15 mouse cellular contexts compared by ENCODE assay signal in the genomic region with DNA sequence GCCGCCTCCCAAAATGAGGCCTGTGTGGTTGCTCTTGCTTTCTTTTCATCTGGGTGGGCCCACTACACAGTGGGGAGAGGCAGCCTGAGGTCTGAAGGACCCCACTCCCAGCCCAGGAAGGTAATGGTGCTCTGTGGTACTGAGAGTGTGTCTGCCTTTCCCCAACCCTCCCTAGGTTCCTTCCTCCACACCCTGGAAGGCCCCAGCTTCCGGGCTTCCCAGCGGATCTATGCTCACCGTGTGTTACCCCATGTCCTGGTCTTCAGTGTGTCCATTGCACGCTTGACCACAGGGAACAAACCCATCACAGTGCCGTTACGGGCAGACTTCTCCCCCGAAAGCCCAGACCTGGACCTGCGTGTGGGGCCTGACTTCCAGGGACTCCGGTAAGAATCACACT. TPM values are rescaled to one million over a fixed set of nuclear protein-coding genes. Genes with fewer than 3 reads are reported as not detected.
A peak's percentile ranks its signal among the peaks of the same experiment; 100 is the strongest.
DNase-seq lines count a peak whose midpoint lies in the region; ATAC-seq and TF ChIP-seq lines count a peak whose summit lies in the region.
"Had no signal": no experiment of that assay in that cellular context is flagged by ENCODE, and none has a peak within 500 bp of the region (broad histone marks: within the 10 kb centered on the region; RNA-seq: fewer than 3 reads in every experiment).

No protein-coding gene starts in this region.

- DNase-seq in heart, postnatal 36 days: no peak
- no peak for DNase-seq in embryonic facial prominence, embryonic 14.5 days (ENCODE audit: low spot score)
- no peak for DNase-seq in natural killer cell, adult 2 months (ENCODE audit: low spot score in 2 of 2)
- DNase-seq in embryo, embryonic 10.5 days (ENCODE audit: low spot score): no peak
- no peak for DNase-seq in ovary, postnatal 36 days (ENCODE audit: low spot score)
- DNase-seq: cerebellum, postnatal 25 days; gastrocnemius, postnatal 10 days had no signal

- H3K4me3 ChIP-seq in heart, embryonic 16.5 days (ENCODE audit: low read length): no peak overlapping the region
- peak overlapping the region; percentile 80 for H3K4me3 ChIP-seq in E14TG2a.4 (replicated peaks; ENCODE audit: low read length)
- no peak overlapping the region for H3K4me3 ChIP-seq in embryonic facial prominence, embryonic 14.5 days (ENCODE audit: low read depth, low read length)
- H3K4me3 ChIP-seq in limb, embryonic 15.5 days: peak overlapping the region; percentile 56; the same call in 1 of the 2 replicates

- H3K27ac ChIP-seq in heart, embryonic 16.5 days (ENCODE audit: low read length): peak overlapping the region; percentile 93; the same call in 1 of the 2 replicates
- H3K27ac ChIP-seq in embryonic facial prominence, embryonic 14.5 days (replicated peaks; ENCODE audit: low read depth, low read length): peak overlapping the region; percentile 97
- H3K27ac ChIP-seq in limb, embryonic 15.5 days: peak overlapping the region; percentile 97

- ATAC-seq in heart, embryonic 16.5 days (replicated peaks; ENCODE audit: extremely low read depth, insufficient read depth, low FRiP score): no peak
- no peak for ATAC-seq in embryonic facial prominence, embryonic 14.5 days (ENCODE audit: low read depth)
- no peak for ATAC-seq in limb, embryonic 15.5 days (ENCODE audit: insufficient number of reproducible peaks, low FRiP score, low TSS enrichment, low read depth)

- WGBS in heart, embryonic 16.5 days: 89% methylated on average over 10 of the region's 10 CpGs
- WGBS in embryonic facial prominence, embryonic 14.5 days: 86% methylated on average over 10 of the region's 10 CpGs
- 87% methylated on average over 10 of the region's 10 CpGs for WGBS in limb, embryonic 15.5 days

- no peaks in the 10 kb centered on the region for H3K27me3 ChIP-seq in heart, embryonic 16.5 days (ENCODE audit: control insufficient read depth, insufficient read depth, low read length)
- H3K27me3 ChIP-seq in E14TG2a.4 (ENCODE audit: insufficient read depth, low read length): no peaks in the 10 kb centered on the region
- H3K27me3 ChIP-seq in embryonic facial prominence, embryonic 14.5 days (replicated peaks; ENCODE audit: control insufficient read depth, insufficient read depth, low read length): no peaks in the 10 kb centered on the region
- H3K27me3 ChIP-seq in limb, embryonic 15.5 days: no peaks in the 10 kb centered on the region
- H3K27me3 ChIP-seq: CH12.LX had no signal

- H3K9ac ChIP-seq in heart, embryonic 16.5 days (ENCODE audit: low read length): peak overlapping the region; percentile 13; the same call in 1 of the 2 replicates
- 0 out of 2 replicates have a peak overlapping the region, but pooled peaks have one; percentile 0 for H3K9ac ChIP-seq in embryonic facial prominence, embryonic 14.5 days (ENCODE audit: low read depth, low read length)
- no peak overlapping the region for H3K9ac ChIP-seq in limb, embryonic 15.5 days
- H3K9ac ChIP-seq: liver, embryonic 14.5 days had no signal

- TF ChIP-seq CTCF in E14TG2a.4 (conservative IDR thresholded peaks at IDR 0.05; ENCODE audit: low read length): no peak

- H3K36me3 ChIP-seq in heart, embryonic 16.5 days (ENCODE audit: control insufficient read depth, insufficient read depth): no peaks in the 10 kb centered on the region
- peaks cover 49% of the 10 kb centered on the region for H3K36me3 ChIP-seq in E14TG2a.4 (ENCODE audit: insufficient read depth, low read length)
- peaks cover 31% of the 10 kb centered on the region for H3K36me3 ChIP-seq in embryonic facial prominence, embryonic 14.5 days (ENCODE audit: control insufficient read depth, insufficient read depth, low read length)
- peaks cover 34% of the 10 kb centered on the region for H3K36me3 ChIP-seq in limb, embryonic 15.5 days

- intact Hi-C loops in heart, postnatal 36 days (cut with DNase I): loop anchor here (10.0 kb wide), 1 partner anchor 522 kb away; the partner anchor contains the start of genes Cd151 and Cracr2b

- no peaks in the 10 kb centered on the region for H3K9me3 ChIP-seq in heart, embryonic 16.5 days (replicated peaks; ENCODE audit: control insufficient read depth, low read length)
- H3K9me3 ChIP-seq in E14TG2a.4 (ENCODE audit: low read length): no peaks in the 10 kb centered on the region
- no peaks in the 10 kb centered on the region for H3K9me3 ChIP-seq in embryonic facial prominence, embryonic 14.5 days (ENCODE audit: control insufficient read depth, low read length)
- no peaks in the 10 kb centered on the region for H3K9me3 ChIP-seq in limb, embryonic 15.5 days

- peaks cover 13% of the 10 kb centered on the region for H3K4me1 ChIP-seq in heart, embryonic 16.5 days (ENCODE audit: control insufficient read depth, insufficient read depth, low read length)
- peaks cover 86% of the 10 kb centered on the region for H3K4me1 ChIP-seq in E14TG2a.4 (replicated peaks; ENCODE audit: low read depth, low read length)
- H3K4me1 ChIP-seq in embryonic facial prominence, embryonic 14.5 days (ENCODE audit: control insufficient read depth, insufficient read depth, low read length): peaks cover 19% of the 10 kb centered on the region
- H3K4me1 ChIP-seq in limb, embryonic 15.5 days: peaks cover 33% of the 10 kb centered on the region

- no peak overlapping the region for H3K4me2 ChIP-seq in heart, embryonic 16.5 days (ENCODE audit: low read depth, low read length)
- peak overlapping the region; percentile 78 for H3K4me2 ChIP-seq in embryonic facial prominence, embryonic 14.5 days (ENCODE audit: low read depth, low read length)
- H3K4me2 ChIP-seq in limb, embryonic 15.5 days: no peak overlapping the region

RNA-seq across cellular contexts. Expression of gene Pgghg, which starts 1.6 kb away (rescaled TPM):
- 12.2 and 12.4 TPM in 2 replicates for polyA plus RNA-seq in heart, embryonic 16.5 days (2015; fragmentation: Nextera tagmentation; extraction: Ambion mirVana)
- total RNA-seq in heart, postnatal 36 days (2021): 1 to 10 TPM; 4.4 to 4.9 TPM
- 22.7 and 25.5 TPM in 2 replicates for polyA plus RNA-seq in embryonic facial prominence, embryonic 14.5 days (2014; fragmentation: Nextera tagmentation; extraction: Ambion mirVana)
- 23.1 and 24.9 TPM in 2 replicates for polyA plus RNA-seq in limb, embryonic 15.5 days (2015; fragmentation: Nextera tagmentation; extraction: Ambion mirVana)

RNA-seq across cellular contexts. Expression of gene Ifitm5, which starts 7.3 kb away (rescaled TPM):
- polyA plus RNA-seq in heart, embryonic 16.5 days (2015; fragmentation: Nextera tagmentation; extraction: Ambion mirVana): 1.3 and 1.6 TPM in 2 replicates
- under 1 TPM in 1 of 2 experiments, not detected in 1; 0.42 TPM for total RNA-seq in heart, postnatal 36 days (2021)
- 108 and 179 TPM in 2 replicates for polyA plus RNA-seq in embryonic facial prominence, embryonic 14.5 days (2014; fragmentation: Nextera tagmentation; extraction: Ambion mirVana)
- polyA plus RNA-seq in limb, embryonic 15.5 days (2015; fragmentation: Nextera tagmentation; extraction: Ambion mirVana): 46.1 and 62.9 TPM in 2 replicates
- total RNA-seq: hindbrain, postnatal 0 days; layer of hippocampus, adult 18-20 months; monocyte, adult 5-6 weeks had no signal
- polyA plus RNA-seq: hindbrain, postnatal 0 days had no signal

RNA-seq across cellular contexts. Expression of gene Gm45717, which starts 12.9 kb away (rescaled TPM):
- 0.66 TPM in 1 of 2 replicates, not detected in the other for polyA plus RNA-seq in heart, embryonic 16.5 days (2015; fragmentation: Nextera tagmentation; extraction: Ambion mirVana)
- under 1 TPM in 1 of 2 experiments, not detected in 1; 0.76 TPM for total RNA-seq in heart, postnatal 36 days (2021)
- 0.89 TPM in 1 of 2 replicates, not detected in the other for polyA plus RNA-seq in embryonic facial prominence, embryonic 14.5 days (2014; fragmentation: Nextera tagmentation; extraction: Ambion mirVana)
- polyA plus RNA-seq in limb, embryonic 15.5 days (2015; fragmentation: Nextera tagmentation; extraction: Ambion mirVana): 0.47 TPM in 1 of 2 replicates, not detected in the other
- total RNA-seq: CH12.LX; gastrocnemius, postnatal 10 days; hindbrain, postnatal 0 days; layer of hippocampus, adult 18-20 months; monocyte, adult 5-6 weeks had no signal
- polyA plus RNA-seq: liver, embryonic 14.5 days had no signal

RNA-seq across cellular contexts. Expression of gene Ifitm2, which starts 13.0 kb away (rescaled TPM):
- 525 and 571 TPM in 2 replicates for polyA plus RNA-seq in heart, embryonic 16.5 days (2015; fragmentation: Nextera tagmentation; extraction: Ambion mirVana)
- total RNA-seq in heart, postnatal 36 days (2021): 100 to 1,000 TPM; 111 to 112 TPM
- polyA plus RNA-seq in embryonic facial prominence, embryonic 14.5 days (2014; fragmentation: Nextera tagmentation; extraction: Ambion mirVana): 1,406 and 1,438 TPM in 2 replicates
- polyA plus RNA-seq in limb, embryonic 15.5 days (2015; fragmentation: Nextera tagmentation; extraction: Ambion mirVana): 1,488 and 1,547 TPM in 2 replicates

RNA-seq across cellular contexts. Expression of gene Nlrp6, which starts 22.1 kb away (rescaled TPM):
- polyA plus RNA-seq in heart, embryonic 16.5 days (2015; fragmentation: Nextera tagmentation; extraction: Ambion mirVana): 0.82 and 1.6 TPM in 2 replicates
- total RNA-seq in heart, postnatal 36 days (2021): not detected
- 0.19 and 0.42 TPM in 2 replicates for polyA plus RNA-seq in embryonic facial prominence, embryonic 14.5 days (2014; fragmentation: Nextera tagmentation; extraction: Ambion mirVana)
- 0.28 and 0.45 TPM in 2 replicates for polyA plus RNA-seq in limb, embryonic 15.5 days (2015; fragmentation: Nextera tagmentation; extraction: Ambion mirVana)
- total RNA-seq: gastrocnemius, postnatal 10 days; monocyte, adult 5-6 weeks had no signal

Comparison
In these comparisons a context has a peak if more than half of its experiments do, and no peak if none do; other contexts are left out.
1. H3K4me3 ChIP-seq: peak in E14TG2a.4 (single experiment) and limb, embryonic 15.5 days (single experiment); none in heart, embryonic 16.5 days (single experiment) and embryonic facial prominence, embryonic 14.5 days (single experiment).
2. RNA of gene Ifitm5, which starts 7.3 kb away (polyA plus RNA-seq): 108 to 179 TPM in embryonic facial prominence, embryonic 14.5 days and 46.1 to 62.9 TPM in limb, embryonic 15.5 days; 1.3 to 1.6 TPM in heart, embryonic 16.5 days; every median in the first group is over 10 times any median in the second.
3. Peak in every context shown above with its lines, with median percentiles within 50 percentile points of each other: H3K27ac ChIP-seq.